Mouse (Mus musculus): ENCODE data around the gene Adam8.

GRCm38 (mm10) chr7:139937138-139937537, 55.2 kb downstream of the Adam8 start:
- TF ChIP-seq POLR2A (IDR thresholded peaks at IDR 0.05; ENCODE audit: low read depth, low read length) (no peak), CTCF (IDR thresholded peaks at IDR 0.05; ENCODE audit: borderline replicate concordance, insufficient read depth, low read length) (no peak)
